Mouse (Mus musculus): ENCODE data around the gene Hhex.

Gene Hhex

GRCm38 (mm10) chr19:37449246-37449645 is 14.6 kb downstream of the Hhex start:
- no peak for DNase-seq (ENCODE audit: low read depth, low spot score)

- no peak for DNase-seq (ENCODE audit: low read depth, low spot score)
These were observed 20.9 kb downstream of the Hhex start for GRCm38 (mm10) chr19:37455528-37455927.

- DNase-seq (ENCODE audit: low read depth, low spot score), result no peak
These were observed 21.4 kb downstream of the Hhex start for GRCm38 (mm10) chr19:37455961-37456360.

- DNase-seq (ENCODE audit: low read depth, low spot score), result no peak
These were observed 23.4 kb downstream of the Hhex start for GRCm38 (mm10) chr19:37458013-37458412.

- DNase-seq (ENCODE audit: low read depth, low spot score), result no peak
These were observed 31.8 kb downstream of the Hhex start for GRCm38 (mm10) chr19:37466403-37466802.

- DNase-seq (ENCODE audit: low read depth, low spot score), result no peak
These were observed 32.4 kb downstream of the Hhex start for GRCm38 (mm10) chr19:37466978-37467377.

GRCm38 (mm10) chr19:37468841-37469566 is 34.4 kb downstream of the Hhex start:
- no peak for DNase-seq (ENCODE audit: low read depth, low spot score)

- DNase-seq (ENCODE audit: low read depth, low spot score), result no peak
These were observed 37.1 kb downstream of the Hhex start for GRCm38 (mm10) chr19:37471680-37472079.

- DNase-seq (ENCODE audit: low read depth, low spot score), result no peak
These were observed 38.0 kb downstream of the Hhex start for GRCm38 (mm10) chr19:37472589-37472988.

- no peak for DNase-seq (ENCODE audit: low read depth, low spot score)
These were observed 47.1 kb downstream of the Hhex start for GRCm38 (mm10) chr19:37481704-37482103.

- no peak for DNase-seq (ENCODE audit: low read depth, low spot score)
These were observed 48.1 kb downstream of the Hhex start for GRCm38 (mm10) chr19:37482556-37483187.

GRCm38 (mm10) chr19:37484787-37485186 is 50.2 kb downstream of the Hhex start:
- DNase-seq (ENCODE audit: low read depth, low spot score), result no peak

GRCm38 (mm10) chr19:37486801-37487200 is 52.2 kb downstream of the Hhex start:
- DNase-seq (ENCODE audit: low read depth, low spot score), result no peak

GRCm38 (mm10) chr19:37487811-37488475 is 53.3 kb downstream of the Hhex start:
- DNase-seq (ENCODE audit: low read depth, low spot score), result no peak

- peak; percentile 52 for DNase-seq (ENCODE audit: low read depth, low spot score)
These were observed 54.1 kb downstream of the Hhex start for GRCm38 (mm10) chr19:37488608-37489262.

All from 3T3-L1 (cell line).